Mouse (Mus musculus): ENCODE data around the gene Atat1.

DNA sequence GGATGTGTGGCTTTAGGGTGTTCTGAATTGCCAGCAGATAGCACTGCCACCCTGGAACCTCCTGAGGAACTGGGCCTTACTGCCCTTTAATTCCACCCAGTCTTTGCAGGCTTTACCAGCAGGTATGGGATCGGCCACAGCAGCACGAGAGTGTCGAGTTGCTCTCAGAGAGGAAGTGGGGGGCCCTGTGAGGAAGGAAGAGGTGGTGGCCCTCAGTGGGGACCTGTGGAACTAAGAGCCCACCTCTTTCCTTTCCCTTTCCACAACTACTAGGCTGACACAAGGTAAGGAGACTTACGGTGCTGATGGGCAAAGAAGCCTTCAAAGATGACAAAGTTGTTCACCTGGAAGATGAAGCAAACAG lies 5.9 kb downstream of the Atat1 start:
- TF ChIP-seq POLR2A (IDR thresholded peaks at IDR 0.05; ENCODE audit: insufficient read depth, low read depth, low read length): no peak
- TF ChIP-seq CTCF (IDR thresholded peaks at IDR 0.05): no peak
